Mouse (Mus musculus) embryonic facial prominence, embryonic 11.5 days (tissue): ENCODE data around the gene Cflar. TPM values are rescaled to one million over a fixed set of nuclear protein-coding genes. Genes with fewer than 3 reads are reported as not detected.

ENCODE experiments used
- ATAC-seq: fragments of 200-750 bp; cut with Nextera tagmentation; replicated peaks from 2 replicates; pipeline ENCODE4 v1.8.0; 2017; ENCODE audit warnings: low read depth; ENCODE audit not compliant: insufficient number of reproducible peaks, low FRiP score, low TSS enrichment
- DNase-seq: peaks from one replicate; pipeline ENCODE4 v3.0.0-alpha.2; 2015; ENCODE audit warnings: low spot score
- H3K27ac ChIP-seq: fragments of 300-500 bp; sonication (generic); replicated peaks from 2 replicates; pipeline ENCODE4 v1.5.1; 2014; ENCODE audit warnings: mild to moderate bottlenecking, low read depth, low read length, control low read depth
- H3K27me3 ChIP-seq: fragments of 300-500 bp; sonication (generic); 2 replicates; pipeline ENCODE4 v1.6.1; 2014; ENCODE audit warnings: mild to moderate bottlenecking, low read length, moderate library complexity, mixed read lengths; ENCODE audit not compliant: control insufficient read depth, insufficient read depth
- H3K36me3 ChIP-seq: fragments of 300-500 bp; sonication (generic); replicated peaks from 2 replicates; pipeline ENCODE4 v1.6.1; 2014; ENCODE audit warnings: low read depth, mild to moderate bottlenecking, low read length, moderate library complexity, mixed read lengths; ENCODE audit not compliant: control insufficient read depth, insufficient read depth
- H3K4me1 ChIP-seq: fragments of 300-500 bp; sonication (generic); 2 replicates; pipeline ENCODE4 v1.6.1; 2014; ENCODE audit warnings: low read length, mixed read lengths; ENCODE audit not compliant: control insufficient read depth, insufficient read depth
- H3K4me2 ChIP-seq: fragments of 300-500 bp; sonication (generic); 2 replicates; pipeline ENCODE4 v1.6.1; 2014; ENCODE audit warnings: low read depth, mild to moderate bottlenecking, control low read depth, low read length, moderate library complexity
- H3K4me3 ChIP-seq: fragments of 300-500 bp; sonication (generic); 2 replicates; pipeline ENCODE4 v1.5.1; 2014; ENCODE audit warnings: low read depth, low read length, control low read depth
- H3K9ac ChIP-seq: fragments of 300-500 bp; sonication (generic); replicated peaks from 2 replicates; pipeline ENCODE4 v1.6.1; 2014; ENCODE audit warnings: mild to moderate bottlenecking, control low read depth, low read length
- H3K9me3 ChIP-seq: fragments of 300-500 bp; sonication (generic); replicated peaks from 2 replicates; pipeline ENCODE4 v1.6.1; 2016; ENCODE audit warnings: mild to moderate bottlenecking, low read length, inconsistent platforms, mixed read lengths; ENCODE audit not compliant: control insufficient read depth
- WGBS: fragments of 180-500 bp; shearing (Covaris S2); extraction: QIAGEN DNeasy Blood & Tissue Kit; methylation state at CpG from one replicate; pipeline ENCODE4 v1.1.7; 2014; 5-methylcytosine and 5-hydroxymethylcytosine counted together
- polyA plus RNA-seq: library from polyadenylated mRNA; unstranded; fragments of >200 nt; fragmentation: Nextera tagmentation; extraction: Ambion mirVana; gene quantifications from 2 replicates; pipeline ENCODE4 v1.2.1, GENCODE M21; 2014

Gene Cflar
- polyA plus RNA-seq, 1 experiment from 2014 or later: 24.1 TPM

GRCm38 (mm10) chr1:58775361-58775760, 64.1 kb downstream of the Cflar start:
- Histone ChIP-seq H3K9me3 (no peaks in the 10 kb centered on the region), H3K27ac (no peak overlapping the region), H3K4me3 (no peak overlapping the region), H3K36me3 (no peaks in the 10 kb centered on the region), H3K4me2 (no peak overlapping the region), H3K4me1 (no peaks in the 10 kb centered on the region), H3K9ac (no peak overlapping the region), H3K27me3 (no peaks in the 10 kb centered on the region)
- DNase-seq: no peak
- 93% methylated on average over 5 of the region's 5 CpGs for WGBS
- no peak for ATAC-seq

DNA sequence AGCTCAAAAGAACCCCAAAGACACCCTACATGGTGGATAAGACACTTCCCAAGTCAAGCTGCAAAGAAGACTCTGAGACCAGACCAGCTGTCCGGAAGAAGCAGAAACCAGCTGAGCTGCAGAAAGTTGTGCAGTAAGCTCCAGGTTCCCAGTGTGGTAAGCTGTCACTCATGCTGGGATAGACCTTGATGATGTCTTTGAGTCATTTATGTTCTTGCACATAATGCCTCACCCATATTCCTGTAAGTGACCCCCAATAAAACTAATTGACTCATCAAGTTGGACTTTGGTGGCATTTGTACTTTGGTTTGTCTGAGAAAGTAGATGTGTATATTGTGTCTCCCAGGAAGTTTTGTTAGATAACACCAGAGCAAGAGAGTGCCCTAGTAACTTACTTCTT, 66.3 kb downstream of the Cflar start:
- no peak overlapping the region for H3K4me3 ChIP-seq
- 97% methylated on average over 1 of the region's 1 CpGs for WGBS
- H3K27me3 ChIP-seq: no peaks in the 10 kb centered on the region
- H3K9me3 ChIP-seq: no peaks in the 10 kb centered on the region
- H3K9ac ChIP-seq: no peak overlapping the region
- no peaks in the 10 kb centered on the region for H3K36me3 ChIP-seq
- DNase-seq (no peak), ATAC-seq (no peak)
- H3K4me1 ChIP-seq: no peaks in the 10 kb centered on the region
- no peak overlapping the region for H3K27ac ChIP-seq
- H3K4me2 ChIP-seq: no peak overlapping the region

GRCm38 (mm10) chr1:58778226-58778625, 66.9 kb downstream of the Cflar start:
- Histone ChIP-seq H3K27ac (no peak overlapping the region), H3K4me2 (no peak overlapping the region), H3K9ac (no peak overlapping the region), H3K27me3 (no peaks in the 10 kb centered on the region), H3K4me1 (no peaks in the 10 kb centered on the region), H3K36me3 (no peaks in the 10 kb centered on the region), H3K4me3 (no peak overlapping the region), H3K9me3 (no peaks in the 10 kb centered on the region)
- WGBS: 21% methylated on average over 1 of the region's 1 CpGs
- ATAC-seq (no peak), DNase-seq (no peak)

DNA sequence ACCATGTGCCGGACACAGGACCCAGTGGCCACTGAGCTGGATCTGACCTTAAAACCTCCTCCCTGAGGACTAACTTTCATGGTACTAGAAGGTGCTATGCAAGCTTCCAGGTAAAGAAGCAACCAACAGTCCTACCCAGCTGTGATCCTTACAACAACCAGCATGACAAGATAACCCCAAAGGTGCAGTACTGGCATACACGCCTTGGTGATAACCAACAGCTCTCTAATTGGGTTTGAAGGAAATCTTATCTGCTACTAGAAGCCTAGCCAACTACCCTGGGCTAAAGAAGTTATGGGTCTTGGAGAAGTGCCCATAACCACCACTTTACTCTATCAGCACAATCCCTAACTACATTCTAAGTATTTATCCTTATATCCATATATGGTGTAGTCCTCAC, 75.0 kb downstream of the Cflar start:
- no peaks in the 10 kb centered on the region for H3K27me3 ChIP-seq
- no peak overlapping the region for H3K9ac ChIP-seq
- no peaks in the 10 kb centered on the region for H3K36me3 ChIP-seq
- WGBS: 91% methylated on average over 2 of the region's 2 CpGs
- H3K4me1 ChIP-seq: no peaks in the 10 kb centered on the region
- H3K9me3 ChIP-seq: no peaks in the 10 kb centered on the region
- no peak overlapping the region for H3K4me2 ChIP-seq
- ATAC-seq: no peak
- DNase-seq: no peak
- no peak overlapping the region for H3K27ac ChIP-seq
- no peak overlapping the region for H3K4me3 ChIP-seq

DNA sequence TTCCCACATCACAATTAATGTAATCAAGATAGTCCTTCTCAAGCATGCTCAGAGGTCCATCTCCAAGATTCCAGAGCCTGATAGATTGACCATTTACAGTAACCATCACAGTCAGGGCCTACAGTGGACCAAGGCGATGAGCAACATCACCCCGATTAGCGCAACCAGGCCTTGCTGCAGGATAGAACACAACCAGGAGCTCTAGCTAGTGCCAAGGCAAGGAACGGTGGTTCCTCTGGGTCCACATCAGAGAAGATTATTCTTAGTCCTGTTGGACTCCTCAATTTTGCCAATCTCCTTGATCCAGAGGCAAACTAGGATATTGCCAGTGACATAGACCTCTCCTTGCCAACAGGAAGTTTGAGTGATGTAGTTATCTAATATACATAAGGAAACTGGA, 77.1 kb downstream of the Cflar start:
- Histone ChIP-seq H3K36me3 (no peaks in the 10 kb centered on the region), H3K27ac (no peak overlapping the region), H3K9ac (no peak overlapping the region), H3K4me3 (no peak overlapping the region), H3K9me3 (no peaks in the 10 kb centered on the region), H3K4me1 (no peaks in the 10 kb centered on the region), H3K4me2 (no peak overlapping the region), H3K27me3 (no peaks in the 10 kb centered on the region)
- 97% methylated on average over 4 of the region's 4 CpGs for WGBS
- ATAC-seq (no peak), DNase-seq (no peak)

DNA sequence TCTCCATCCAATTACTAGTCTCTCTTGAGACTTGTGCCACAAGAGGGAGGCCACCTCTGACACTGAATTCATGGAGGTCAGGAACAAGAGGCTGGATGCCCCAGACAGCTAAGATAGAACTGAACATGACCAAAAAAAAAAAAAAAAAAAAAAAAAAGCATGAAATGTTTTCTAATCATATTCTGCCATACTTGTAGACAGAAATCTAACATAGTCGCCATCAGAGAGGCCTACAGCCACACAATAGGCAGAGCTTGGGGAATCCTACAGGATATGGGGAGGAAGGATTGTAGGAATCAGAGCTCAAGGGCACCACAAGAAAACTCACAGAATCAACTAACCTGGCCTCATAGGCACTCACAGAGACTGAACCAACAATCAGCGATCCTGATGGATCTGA, 83.4 kb downstream of the Cflar start:
- Histone ChIP-seq H3K4me1 (no peaks in the 10 kb centered on the region), H3K27ac (no peak overlapping the region), H3K9ac (no peak overlapping the region), H3K9me3 (no peaks in the 10 kb centered on the region), H3K4me2 (no peak overlapping the region), H3K27me3 (no peaks in the 10 kb centered on the region), H3K36me3 (no peaks in the 10 kb centered on the region), H3K4me3 (no peak overlapping the region; the same call in 1 of the 2 replicates)
- ATAC-seq: no peak
- WGBS: 48% methylated on average over 2 of the region's 2 CpGs
- DNase-seq: no peak

DNA sequence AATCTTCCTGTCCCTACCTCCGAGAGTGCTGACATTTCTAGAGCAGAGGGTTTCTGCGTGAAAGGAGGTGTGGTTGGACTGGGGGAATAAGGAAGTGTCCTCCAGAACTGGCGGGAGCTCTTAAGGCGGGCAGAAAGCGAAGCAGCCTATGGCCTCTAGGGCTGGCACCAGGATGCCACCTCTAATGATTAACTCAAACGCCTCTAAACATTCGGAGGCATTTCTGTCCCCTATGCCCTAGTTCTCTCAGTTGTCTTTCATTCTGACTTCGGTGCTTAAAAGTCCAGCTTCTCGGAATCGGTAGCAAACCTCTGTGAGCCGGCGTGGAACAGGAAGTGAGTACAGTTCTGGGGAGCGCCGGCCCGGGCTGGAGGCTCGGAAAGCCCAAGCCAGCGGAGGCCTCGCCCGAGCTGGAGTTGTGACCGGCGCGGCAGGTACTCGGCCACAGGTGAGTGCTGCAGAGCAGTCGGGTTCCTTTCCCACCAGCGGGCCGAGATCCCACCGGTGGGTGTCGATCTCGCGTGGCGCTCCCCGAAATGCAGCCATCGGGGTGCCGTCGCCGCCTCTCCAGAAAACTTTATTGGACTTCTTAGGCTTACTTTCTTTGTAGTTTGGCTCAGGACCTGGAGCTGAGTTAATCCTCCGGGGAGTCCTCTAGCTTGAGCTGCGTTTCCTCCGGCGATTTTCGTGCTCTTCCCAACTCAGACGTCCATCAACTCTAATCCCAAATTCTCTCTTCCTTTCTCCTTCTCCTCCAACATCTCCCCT, 84.2 kb downstream of the Cflar start, which contains the start of gene Casp8:
TSS of gene Casp8 (plus strand) at position 84 of the 768 bp plus-strand sequence.
- H3K4me2 ChIP-seq: peak within 1 kb of the TSS; percentile 74
- WGBS: under 1% methylated on average over 42 of the region's 42 CpGs
- H3K4me3 ChIP-seq: peak within 1 kb of the TSS; percentile 45
- H3K9ac ChIP-seq: peak within 1 kb of the TSS; percentile 76
- no peaks in the 10 kb centered on the region for H3K9me3 ChIP-seq
- peak; percentile 61 for DNase-seq
- no peaks in the 10 kb centered on the region for H3K27me3 ChIP-seq
- no peaks in the 10 kb centered on the region for H3K36me3 ChIP-seq
- no peaks in the 10 kb centered on the region for H3K4me1 ChIP-seq
- peak; percentile 56; the same call in 1 of the 2 replicates for ATAC-seq
- H3K27ac ChIP-seq: no peak within 1 kb of the TSS

DNA sequence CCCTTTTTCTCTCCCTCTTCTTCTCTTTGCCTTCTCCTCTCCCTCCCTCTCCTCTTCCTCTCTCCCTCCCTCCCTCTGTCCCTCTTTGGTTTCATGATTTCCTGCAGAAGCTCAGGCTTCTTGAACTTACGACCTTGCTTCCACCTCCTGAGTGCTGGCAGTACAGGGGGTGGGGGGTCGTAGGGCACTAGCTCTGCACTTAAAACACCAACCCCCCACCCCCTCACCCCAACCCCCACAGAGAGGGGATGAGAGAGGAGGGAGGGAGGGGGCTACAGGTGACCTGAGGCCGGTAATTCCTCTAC, 84.7 kb downstream of the Cflar start:
- no peak overlapping the region for H3K27ac ChIP-seq
- no peaks in the 10 kb centered on the region for H3K27me3 ChIP-seq
- peak overlapping the region; percentile 45 for H3K4me3 ChIP-seq
- H3K36me3 ChIP-seq: no peaks in the 10 kb centered on the region
- no peaks in the 10 kb centered on the region for H3K9me3 ChIP-seq
- 5% methylated on average over 3 of the region's 3 CpGs for WGBS
- no peak for ATAC-seq
- peak overlapping the region; percentile 74 for H3K4me2 ChIP-seq
- peak overlapping the region; percentile 76 for H3K9ac ChIP-seq
- no peak for DNase-seq
- no peaks in the 10 kb centered on the region for H3K4me1 ChIP-seq
